Mouse (Mus musculus) left cerebral cortex, postnatal 4 days (tissue): ENCODE measurements around the gene Uba52. TPM values are rescaled to one million over a fixed set of nuclear protein-coding genes. Genes with fewer than 3 reads are reported as not detected.
A peak's percentile ranks its signal among the peaks of the same experiment; 100 is the strongest.
"Not testable (repeated sequence)": the region's sequence is repeated elsewhere in the genome, so short reads cannot be mapped to it uniquely, and the experiment has no call there.

Source experiments
- DNase-seq: peaks from one replicate; pipeline ENCODE4 v3.0.0-alpha.2; 2022
- intact Hi-C: fragments of 180-260 bp; cut with DNase I; formaldehyde crosslinking; loops from one replicate; pipeline ENCODE4 v1.15.1; 2025
- total RNA-seq, 2 experiments: library from RNA; stranded (reverse); gene quantifications; 2 replicates each; pipeline ENCODE4 v1.2.3; 2021

Uba52 gene
- total RNA-seq, 2 experiments from 2014 or later: 1,115 to 1,131 TPM

DNA sequence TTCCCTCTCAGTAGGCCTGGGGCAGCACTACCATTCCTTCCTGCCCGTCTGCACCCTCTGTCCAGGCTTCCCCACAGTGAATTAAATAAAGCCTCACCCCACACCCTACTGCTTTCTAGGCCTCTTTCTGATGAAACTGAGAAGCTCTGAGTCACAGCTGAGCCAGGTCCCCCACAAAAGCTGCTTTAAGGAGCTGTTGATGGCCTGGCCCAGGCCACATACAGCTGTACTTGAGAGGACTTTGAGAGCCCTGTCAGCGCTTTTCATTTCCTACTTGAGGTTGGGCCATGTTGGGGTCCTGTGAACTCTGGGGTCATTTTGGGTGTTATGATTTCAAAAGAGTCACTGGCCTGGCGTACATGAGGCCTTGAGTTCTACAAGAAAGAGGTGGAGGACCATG is 24.6 kb upstream of the Uba52 start:
- intact Hi-C loops: no loop called here
- no peak for DNase-seq

DNA sequence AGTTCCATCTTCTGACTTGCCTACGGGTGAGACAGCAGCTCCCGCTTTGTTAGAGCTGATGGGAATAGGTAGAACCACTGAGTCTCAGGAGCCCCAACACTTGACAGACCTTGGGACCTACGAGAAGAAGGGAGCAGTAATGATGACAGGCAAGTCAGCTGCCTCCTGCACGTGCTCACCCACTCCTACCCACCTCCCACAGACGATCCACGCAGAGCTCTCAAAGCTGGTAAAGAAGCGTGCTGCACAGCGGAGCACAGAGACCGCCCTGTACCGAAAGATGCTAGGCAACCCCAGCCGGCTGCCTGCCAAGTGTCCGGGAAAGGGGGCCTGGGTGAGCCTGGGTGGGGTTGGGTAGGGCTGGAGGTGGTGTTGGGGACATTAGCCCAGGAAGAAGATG is 23.7 kb upstream of the Uba52 start:
- intact Hi-C loops: no loop called here
- no peak for DNase-seq

DNA sequence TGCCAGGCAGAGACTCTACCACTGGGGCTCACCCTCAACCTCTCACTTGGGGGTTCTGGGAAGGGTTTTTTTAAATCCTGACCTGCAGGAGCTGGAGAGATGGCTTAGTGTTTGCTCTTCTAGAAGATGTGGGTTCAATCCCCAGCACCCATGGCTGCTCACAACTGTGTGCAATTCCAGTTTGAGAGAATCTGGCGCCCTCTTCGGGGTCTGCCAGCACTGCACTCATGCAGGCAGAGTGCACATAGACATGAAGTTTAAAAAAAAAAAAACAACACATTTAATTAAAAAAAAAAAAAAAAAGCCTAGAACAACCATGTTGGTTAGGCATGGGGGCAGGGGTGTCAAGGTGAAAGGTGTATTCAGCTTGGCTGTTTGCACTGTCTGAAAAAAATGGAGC is 19.7 kb upstream of the Uba52 start:
- no peak for DNase-seq
- intact Hi-C loops: no loop called here

DNA sequence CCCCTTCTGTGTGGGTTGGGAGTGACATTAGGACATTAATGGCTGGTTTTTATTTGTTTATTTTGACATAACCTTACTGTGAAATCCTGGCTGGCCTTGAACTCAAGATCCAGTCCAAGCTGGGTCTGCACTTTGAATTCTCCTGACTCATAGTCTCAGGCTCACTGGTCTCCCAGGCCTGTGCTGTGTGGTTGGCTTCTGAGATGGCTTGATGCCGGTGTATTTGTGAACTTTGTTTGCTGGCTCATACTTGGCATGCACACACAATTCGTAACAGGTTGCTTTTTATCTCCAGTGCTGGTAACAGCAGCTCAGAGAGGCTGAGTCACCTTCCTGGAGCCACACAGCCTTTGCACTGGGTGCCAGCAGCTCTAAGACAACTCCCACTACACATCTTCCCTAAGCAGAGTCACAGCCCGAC is 19.1 kb upstream of the Uba52 start:
- DNase-seq: no peak
- intact Hi-C loops: no loop called here

DNA sequence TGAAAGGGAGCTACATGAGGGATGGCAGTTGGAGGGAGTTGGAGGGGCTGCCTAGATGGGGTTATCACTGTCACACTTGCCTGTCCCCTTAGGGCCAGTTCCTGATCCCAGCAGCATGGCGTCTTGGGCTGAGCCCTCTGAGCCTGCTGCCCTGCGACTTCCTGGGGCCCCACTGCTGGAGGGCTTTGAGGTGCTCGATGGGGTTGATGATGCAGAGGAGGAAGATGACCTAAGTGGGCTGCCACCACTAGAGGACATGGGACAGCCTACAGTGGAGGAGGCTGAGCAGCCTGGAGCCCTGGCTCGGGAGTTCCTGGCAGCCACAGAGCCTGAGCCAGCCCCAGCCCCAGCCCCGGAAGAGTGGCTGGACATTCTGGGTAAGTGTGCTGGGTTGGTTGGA is 18.7 kb upstream of the Uba52 start:
- DNase-seq: no peak
- intact Hi-C loops: no loop called here

DNA sequence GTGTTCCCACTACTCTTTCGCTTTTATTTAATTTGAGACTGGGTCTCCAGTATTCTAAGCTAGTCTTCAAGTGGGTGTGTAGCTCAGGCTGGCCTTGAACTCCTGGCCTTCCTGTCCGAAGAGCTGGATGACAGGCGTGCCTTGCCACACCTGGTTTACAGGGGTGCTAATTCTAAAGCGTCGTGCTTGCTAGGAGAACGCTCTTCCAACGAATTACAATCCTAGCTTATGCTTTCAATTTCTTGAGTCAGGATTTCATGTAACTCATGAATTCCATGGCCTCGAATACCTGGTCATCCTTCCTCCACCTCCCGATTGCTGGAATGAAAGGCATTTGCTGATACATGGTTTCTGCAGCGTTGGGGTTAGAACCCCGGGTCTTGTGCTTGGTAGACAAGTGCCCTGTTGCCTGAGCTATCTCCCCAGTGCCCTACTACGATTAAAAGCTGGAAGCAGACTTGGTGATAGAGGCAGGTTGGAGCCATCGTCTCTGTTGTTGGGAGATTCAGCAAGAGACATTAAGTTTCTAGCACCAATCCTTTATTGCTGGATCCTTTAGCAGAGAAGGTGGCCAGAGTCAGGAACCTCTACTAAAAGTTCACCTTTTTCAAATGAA is 17.7 kb upstream of the Uba52 start:
- intact Hi-C loops: no loop called here
- no peak for DNase-seq

DNA sequence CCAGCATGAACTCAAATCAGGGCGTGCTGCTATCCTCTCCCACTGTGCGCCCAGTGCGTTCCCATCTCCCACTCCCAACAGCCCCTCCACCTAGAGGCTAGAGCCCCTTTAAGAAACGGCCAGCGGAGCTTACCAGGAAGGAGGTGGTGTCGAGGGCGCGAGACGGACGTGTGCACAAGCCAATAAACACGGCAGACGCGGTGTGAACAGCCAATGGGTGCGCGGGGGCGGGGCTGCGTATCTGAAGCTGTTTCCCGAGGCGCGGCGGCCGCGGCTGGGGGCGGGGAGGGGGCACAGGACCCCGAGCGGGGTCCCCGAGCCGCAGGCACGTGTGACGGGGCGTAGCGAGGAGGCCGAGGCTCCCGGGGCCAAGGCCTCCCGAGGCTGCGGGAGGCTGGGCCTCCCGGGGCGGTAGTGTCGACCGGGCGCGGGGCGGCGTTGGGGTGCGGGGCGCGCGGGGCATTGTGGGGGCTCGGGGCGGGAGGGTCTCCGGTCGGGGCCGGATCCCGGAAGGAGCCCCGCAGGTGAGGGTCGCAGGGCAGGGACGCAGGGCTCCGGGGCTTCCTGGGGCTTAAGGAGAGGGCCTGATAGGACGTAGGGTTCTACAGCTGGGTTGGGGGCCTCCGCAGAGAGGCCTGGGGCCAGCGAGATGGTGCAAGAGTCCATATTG is 17.0 kb upstream of the Uba52 start, which contains the start of the genes Fkbp8 and Kxd1:
Fkbp8 (plus strand) TSS at position 213 of the 670 bp plus-strand sequence.
Kxd1 (minus strand) TSS at position 445 of the 670 bp plus-strand sequence.
- intact Hi-C loops: no loop called here
- peak; percentile 98 for DNase-seq

DNA sequence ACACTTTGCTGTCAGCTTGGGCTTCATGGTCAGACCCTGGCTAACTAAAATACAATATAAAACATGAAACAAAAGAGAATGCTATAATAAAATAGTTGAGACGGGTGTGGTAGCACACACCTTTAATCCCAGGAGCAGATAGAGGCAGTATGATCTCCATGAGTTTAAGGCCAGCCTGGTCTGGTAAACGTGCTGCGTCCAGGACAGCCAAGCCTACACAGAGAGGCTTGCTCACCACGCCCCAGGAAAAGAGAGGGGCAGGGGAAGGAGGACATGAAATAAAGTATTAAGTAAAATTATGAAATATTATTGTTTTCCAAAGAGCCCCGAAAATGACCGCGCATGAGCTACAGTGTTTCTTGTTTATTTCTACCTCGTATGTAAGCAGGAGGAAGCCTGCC is 16.5 kb upstream of the Uba52 start:
- no peak for DNase-seq
- intact Hi-C loops: no loop called here

DNA sequence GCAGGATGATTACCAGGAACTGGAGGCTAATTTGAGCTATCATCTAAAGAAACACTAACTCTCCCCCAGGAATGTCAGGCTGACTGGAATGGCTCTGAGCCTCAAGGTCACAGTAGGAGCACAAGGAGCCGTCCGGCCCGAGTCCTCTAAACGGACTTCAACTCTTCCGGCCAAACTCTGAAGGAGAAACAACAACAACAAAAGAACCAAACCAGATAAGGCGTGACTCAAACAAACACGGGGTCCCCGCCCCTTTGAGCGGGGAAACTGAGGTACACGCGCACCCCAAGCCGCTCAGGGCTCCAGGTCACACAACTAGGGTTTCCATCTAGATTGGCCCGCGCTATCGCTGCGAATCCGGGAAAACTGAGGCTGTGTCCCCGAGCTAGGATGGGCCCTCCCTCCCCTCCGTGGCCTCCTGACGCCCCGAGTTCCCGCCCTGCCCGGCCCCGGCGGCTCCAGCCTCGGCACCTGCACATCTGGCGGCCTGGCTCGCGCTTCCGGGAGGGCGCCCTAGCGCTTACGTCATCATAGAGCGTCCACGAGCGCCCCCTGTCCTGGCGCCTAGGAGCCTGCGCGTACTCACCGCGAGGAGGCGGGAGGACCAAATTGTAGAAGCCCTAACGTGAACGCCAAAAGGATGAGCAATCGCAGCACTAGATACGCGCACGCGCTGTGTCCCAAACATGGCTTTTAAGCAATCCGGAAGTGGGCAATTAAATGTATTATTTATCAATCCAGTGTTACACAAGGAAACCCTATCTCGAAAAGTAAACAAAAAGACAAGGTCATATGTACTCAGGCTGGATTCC is 12.2 kb upstream of the Uba52 start:
- intact Hi-C loops: no loop called here
- peak; percentile 96 for DNase-seq

DNA sequence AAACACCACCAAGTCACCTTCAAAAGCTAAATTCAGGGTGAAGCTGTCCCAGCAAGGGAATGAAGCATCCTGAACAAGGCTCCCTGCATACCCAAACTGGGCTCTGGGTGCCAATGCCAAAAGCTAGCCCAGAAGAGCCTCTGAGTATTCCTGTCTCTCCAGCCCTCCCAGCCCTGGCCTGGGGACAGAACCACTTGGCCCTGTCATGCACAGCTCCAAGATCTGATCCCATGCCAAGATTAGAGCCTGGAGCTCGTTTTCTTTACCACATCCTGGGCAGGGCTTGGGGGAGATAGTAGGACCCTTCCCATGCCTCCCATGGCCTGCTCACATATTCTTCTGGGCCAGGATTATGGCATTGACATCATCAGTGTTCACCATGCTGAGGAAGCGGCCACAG is 9.0 kb upstream of the Uba52 start:
- intact Hi-C loops: no loop called here
- DNase-seq: no peak

DNA sequence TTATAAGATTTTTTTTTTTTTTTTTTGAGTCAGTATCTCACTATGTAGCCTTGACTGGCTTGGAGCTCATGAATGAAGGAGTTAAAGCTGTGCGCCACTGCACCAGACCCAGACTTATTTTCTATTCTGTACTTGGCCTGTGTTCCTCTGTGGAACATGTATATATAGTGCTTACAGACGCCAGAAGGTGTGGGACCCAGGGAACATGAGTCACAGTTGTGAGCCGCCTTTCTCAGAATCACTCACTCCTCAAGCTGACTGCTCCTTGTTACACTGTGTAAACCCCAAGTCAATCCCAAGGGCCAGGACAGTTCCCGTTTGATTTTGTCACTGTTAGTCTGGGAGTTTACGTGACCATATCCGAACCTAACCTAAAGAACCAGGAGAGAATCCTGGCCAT is 8.4 kb upstream of the Uba52 start:
- DNase-seq: no peak
- intact Hi-C loops: no loop called here

DNA sequence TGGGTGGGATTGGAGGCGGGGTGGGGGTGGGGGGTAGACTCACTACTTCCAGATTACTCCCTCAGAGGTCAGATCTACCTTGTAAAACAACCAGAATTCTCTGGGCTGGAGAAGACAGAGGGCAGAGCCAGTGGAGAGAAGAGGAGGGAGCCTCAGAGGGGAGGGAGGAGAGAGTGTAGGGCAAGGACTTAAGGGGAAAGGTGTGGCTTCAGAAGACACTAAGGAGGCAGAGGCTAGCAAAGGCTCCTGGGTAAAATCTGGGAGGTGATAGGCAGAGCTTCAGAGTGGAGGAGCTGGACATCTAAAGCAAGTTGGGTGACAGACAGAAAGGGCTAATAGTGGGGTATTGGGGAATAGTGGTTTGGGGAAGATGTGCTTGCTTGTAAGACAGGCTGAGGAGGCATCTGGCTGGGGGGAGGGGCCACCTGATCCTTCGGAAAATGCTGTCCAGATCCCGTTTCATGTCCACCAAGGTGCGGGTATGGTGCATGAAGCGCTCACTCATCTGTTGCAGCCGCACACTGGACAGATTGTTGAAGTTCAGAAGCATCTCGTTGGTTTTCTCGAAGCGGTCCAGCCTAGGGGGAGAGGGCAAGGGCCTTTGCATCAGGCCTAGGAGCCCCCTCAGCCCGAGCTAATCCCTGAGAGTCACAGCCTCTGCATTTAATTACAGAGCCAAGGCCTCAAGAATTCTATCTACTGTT is 7.5 kb upstream of the Uba52 start:
- DNase-seq: no peak
- intact Hi-C loops: no loop called here

DNA sequence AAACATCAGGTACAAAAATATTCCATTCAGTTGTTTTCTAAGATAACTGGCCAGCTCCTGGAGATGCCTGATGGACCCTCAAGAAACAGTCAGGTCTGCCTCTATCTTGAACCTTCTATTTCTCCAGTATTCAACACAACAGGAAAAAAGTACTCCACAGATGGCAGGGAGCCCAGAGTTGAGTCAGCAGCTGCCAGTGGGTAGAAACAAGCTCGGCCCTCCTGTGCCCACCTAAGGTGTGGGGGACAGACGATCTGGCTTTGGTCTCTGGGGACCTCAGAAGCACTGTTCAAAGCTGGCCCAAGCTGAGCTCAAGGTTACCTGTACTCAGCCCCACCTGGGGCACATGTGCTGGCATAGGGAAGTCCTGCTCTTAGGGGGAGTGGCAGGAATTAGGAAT is 2.8 kb upstream of the Uba52 start:
- DNase-seq: no peak
- intact Hi-C loops: no loop called here

DNA sequence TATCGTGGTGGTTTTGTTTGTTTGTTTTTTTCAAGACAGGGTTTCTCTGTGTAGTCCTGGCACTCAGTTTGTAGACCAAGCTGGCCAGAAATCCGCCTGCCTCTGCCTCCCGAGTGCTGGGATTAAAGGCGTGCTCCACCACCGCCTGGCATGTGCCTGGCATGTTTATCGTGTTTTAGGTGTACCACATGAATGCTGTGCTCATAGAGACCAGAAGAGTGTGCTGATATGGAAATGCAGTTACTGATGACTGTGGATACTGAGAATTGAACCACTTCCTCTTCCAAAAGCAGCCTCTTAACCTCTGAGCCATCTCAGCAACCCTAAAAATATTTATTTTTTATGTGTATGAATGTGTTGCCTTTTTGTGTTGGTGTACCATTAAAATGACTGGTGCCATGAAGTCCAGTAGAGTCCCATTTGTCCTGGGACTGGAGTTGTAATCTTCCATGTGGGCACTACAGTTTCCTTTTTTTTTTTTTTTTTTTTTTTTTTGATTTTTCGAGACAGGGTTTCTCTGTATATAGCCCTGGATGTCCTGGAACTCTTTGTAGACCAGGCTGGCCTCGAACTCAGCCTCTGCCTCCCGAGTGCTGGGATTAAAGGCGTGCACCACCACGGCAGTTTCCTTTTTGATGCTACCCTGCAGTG is 1.8 kb upstream of the Uba52 start:
- DNase-seq: no peak
- intact Hi-C loops: no loop called here

DNA sequence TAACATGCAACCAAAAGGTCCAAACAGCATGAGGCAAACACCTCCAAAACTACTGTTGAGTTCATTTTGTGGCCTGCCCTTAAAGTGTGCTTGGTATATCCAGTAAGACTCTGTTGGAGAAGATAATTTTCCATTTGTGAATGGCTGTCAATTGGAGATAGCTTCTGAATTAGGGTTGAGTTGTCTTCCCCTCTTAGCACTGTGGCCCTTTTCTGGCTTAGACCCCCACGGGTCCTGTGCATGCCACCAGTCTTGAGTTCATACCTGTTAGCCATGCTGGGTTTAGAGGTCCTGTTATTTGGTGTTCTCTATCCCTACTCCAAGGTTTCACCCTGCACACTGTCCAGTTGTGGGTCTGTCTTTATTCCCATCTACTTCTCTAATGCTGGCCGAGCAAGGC is 1.2 kb upstream of the Uba52 start:
- no peak for DNase-seq
- intact Hi-C loops: no loop called here

DNA sequence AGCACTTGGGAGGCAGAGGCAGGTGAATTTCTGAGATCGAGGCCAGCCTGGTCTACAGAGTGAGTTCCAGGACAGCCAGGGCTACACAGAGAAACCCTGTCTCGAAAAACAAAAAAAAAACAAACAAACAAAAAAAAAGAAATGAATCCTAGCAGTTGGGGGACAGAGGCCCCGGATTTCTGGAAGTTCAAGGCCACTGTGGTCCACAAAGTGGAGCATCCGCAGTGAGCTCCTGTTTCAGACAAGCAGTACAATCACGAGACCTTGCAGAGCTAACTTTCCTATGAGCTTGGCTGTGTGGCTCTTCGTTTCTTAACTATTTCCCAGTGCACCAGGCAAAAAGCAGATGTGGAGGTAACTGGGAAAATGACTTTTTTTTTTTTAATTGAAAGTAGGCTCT is 573 bp upstream of the Uba52 start:
- intact Hi-C loops: not testable (repeated sequence)

DNA sequence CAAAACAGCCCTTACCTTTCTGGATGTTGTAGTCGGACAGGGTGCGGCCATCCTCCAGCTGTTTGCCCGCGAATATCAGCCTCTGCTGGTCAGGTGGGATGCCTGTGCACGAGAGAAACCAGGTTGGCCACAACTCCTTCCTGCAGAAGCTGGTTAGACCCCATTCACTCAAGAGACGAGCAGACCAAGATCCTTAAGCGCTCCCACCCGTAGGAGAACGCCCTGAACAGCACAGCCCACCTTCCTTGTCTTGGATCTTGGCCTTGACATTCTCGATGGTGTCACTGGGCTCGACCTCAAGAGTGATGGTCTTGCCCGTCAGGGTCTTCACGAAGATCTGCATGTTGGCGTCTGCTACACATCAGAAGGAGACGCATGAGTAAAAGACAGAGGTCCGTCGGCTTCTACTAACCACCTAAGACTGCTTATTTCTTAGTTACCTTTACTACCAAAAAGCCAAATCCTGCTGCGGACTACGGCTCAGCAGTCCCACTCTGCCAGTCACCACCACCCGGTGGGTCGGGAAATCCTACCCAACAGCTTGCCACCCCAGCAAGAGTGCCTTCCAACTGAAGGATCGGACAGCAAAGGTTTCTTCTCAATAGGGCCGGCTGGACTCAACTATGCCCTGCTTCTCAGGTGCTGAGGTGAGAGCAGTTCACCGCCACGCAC is 1.2 kb downstream of the Uba52 start:
- no peak for DNase-seq
- intact Hi-C loops: no loop called here

More for the DNA sequence above, 573 bp upstream of the Uba52 start:
- not testable (repeated sequence) for DNase-seq

DNA sequence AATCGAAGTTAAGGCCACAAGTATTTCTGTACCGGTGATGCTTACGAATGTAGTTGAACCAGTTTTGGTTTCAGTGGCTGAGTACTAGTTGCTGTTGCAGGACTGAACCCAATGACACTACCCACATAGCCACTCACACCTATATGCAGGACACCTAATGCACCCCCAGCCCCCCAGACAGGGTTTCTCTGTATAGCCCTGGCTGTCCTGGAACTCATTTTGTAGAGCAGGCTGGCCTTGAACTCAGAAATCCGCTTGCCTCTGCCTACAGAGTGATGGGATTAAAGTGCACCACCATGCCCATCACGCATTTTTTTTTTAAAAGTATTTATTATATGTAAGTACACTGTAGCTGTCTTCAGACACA is 3.6 kb downstream of the Uba52 start:
- DNase-seq: no peak
- intact Hi-C loops: no loop called here

DNA sequence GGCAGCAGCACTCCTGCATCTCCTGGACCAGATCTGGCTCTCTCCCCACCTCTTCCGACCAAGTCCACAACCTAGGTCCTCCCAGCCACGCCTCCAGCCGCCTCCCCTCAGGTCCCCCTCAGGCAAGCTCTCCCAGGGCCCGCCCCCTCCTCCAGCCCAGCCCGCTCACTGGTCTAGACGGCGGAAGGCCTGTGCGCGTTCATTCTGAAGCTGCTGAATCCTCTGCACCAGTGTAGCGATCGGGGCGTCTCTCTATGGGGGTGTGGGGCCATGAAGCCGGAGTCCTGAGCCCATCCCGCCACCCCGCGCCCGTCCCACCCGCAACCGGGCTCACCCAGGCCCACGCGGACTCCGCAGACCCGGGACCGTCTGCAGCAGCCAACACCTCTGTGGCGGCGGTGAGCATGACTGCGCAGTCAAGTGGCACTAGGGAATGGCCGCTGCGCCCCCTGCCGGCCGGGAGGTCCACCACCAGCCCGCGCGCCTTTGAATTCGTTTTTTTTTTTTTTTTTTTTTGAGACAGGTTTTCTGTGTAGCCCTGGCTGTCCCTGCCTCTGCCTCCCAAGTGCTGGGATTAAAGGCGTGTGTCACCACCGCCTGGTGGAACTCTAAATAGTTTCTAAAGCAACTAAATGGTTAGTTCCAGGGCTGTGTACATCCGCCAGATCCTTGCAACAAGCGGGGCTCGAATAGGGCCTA is 4.1 kb downstream of the Uba52 start, which contains the start of gene Rex1bd:
Rex1bd (minus strand) TSS at position 425 of the 699 bp plus-strand sequence.
- peak; percentile 95 for DNase-seq
- intact Hi-C loops: no loop called here
